ENCODE assay signal across 8 mouse cellular contexts in the genomic region with DNA sequence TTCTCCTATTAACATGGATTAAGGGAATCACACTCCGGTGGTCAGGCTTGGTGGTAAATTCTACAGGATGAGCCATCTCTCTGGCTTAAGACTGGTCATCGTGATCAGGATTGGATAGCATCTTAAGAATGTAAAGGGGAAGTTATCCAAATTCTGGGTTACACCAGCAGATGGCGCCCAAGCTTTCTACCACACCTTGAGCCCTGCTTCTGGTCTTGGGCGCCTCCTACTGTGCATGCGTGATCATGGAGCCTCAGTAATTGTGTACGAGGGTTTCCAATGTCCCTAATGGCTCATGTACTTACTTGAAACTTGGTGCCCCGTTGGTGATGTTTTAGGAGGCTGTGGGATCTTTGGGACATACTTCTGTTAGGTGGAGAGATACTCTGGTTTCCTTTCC. TPM values are rescaled to one million over a fixed set of nuclear protein-coding genes. Genes with fewer than 3 reads are reported as not detected.
DNase-seq lines count a peak whose midpoint lies in the region; ATAC-seq lines count a peak whose summit lies in the region.

No protein-coding gene starts in this region.

- peak; percentile 96 for ATAC-seq in granulocyte monocyte progenitor cell, adult 5-6 weeks (replicated peaks; ENCODE audit: poor library complexity, severe bottlenecking)
- ATAC-seq in limb, embryonic 13.5 days (ENCODE audit: low FRiP score, low read depth): peak; percentile 13; the same call in 1 of the 2 replicates
- ATAC-seq in stomach, embryonic 14.5 days (ENCODE audit: insufficient number of reproducible peaks, insufficient read depth, low FRiP score, low read depth): peak; percentile 46; the same call in 1 of the 2 replicates

- 11% methylated on average over 7 of the region's 7 CpGs for WGBS in limb, embryonic 13.5 days
- WGBS in stomach, embryonic 14.5 days: 8% methylated on average over 7 of the region's 7 CpGs

- no peaks in the 10 kb centered on the region for H3K4me1 ChIP-seq in limb, embryonic 13.5 days
- peaks cover 4% of the 10 kb centered on the region; the same call in 1 of the 2 replicates for H3K4me1 ChIP-seq in stomach, embryonic 14.5 days (ENCODE audit: control insufficient read depth, insufficient read depth, low read length)

- peak; percentile 53 for DNase-seq in 3134 (ENCODE audit: extremely low read depth, insufficient read length, low spot score)
- DNase-seq in adrenal gland, adult 2 months: peak; percentile 82
- DNase-seq in embryo, embryonic 11.5 days (ENCODE audit: low read depth, low spot score): peak; percentile 79
- DNase-seq in kidney, adult 8-10 months: peak; percentile 85 to 95
- DNase-seq in natural killer cell, adult 2 months (ENCODE audit: low spot score in 2 of 2): peak; percentile 81 to 89

- H3K27me3 ChIP-seq in limb, embryonic 13.5 days: 0 out of 2 replicates have a peak, but pooled peaks cover 3% of the 10 kb centered on the region
- H3K27me3 ChIP-seq in stomach, embryonic 14.5 days (ENCODE audit: control insufficient read depth, insufficient read depth, low read length): no peaks in the 10 kb centered on the region

- H3K36me3 ChIP-seq in limb, embryonic 13.5 days: peaks cover 25% of the 10 kb centered on the region
- H3K36me3 ChIP-seq in stomach, embryonic 14.5 days (ENCODE audit: control insufficient read depth, insufficient read depth, low read length): peaks cover 14% of the 10 kb centered on the region

- no peak overlapping the region for H3K4me2 ChIP-seq in limb, embryonic 13.5 days (replicated peaks)
- H3K4me2 ChIP-seq in stomach, embryonic 14.5 days (replicated peaks; ENCODE audit: low read depth, low read length): no peak overlapping the region

- H3K27ac ChIP-seq in limb, embryonic 13.5 days: no peak overlapping the region
- H3K27ac ChIP-seq in stomach, embryonic 14.5 days (ENCODE audit: low read length): no peak overlapping the region

- H3K4me3 ChIP-seq in limb, embryonic 13.5 days: no peak overlapping the region
- H3K4me3 ChIP-seq in stomach, embryonic 14.5 days (ENCODE audit: low read depth, low read length): no peak overlapping the region

- no peak overlapping the region for H3K9ac ChIP-seq in limb, embryonic 13.5 days
- no peak overlapping the region for H3K9ac ChIP-seq in stomach, embryonic 14.5 days (replicated peaks; ENCODE audit: low read depth, low read length)

- no peaks in the 10 kb centered on the region for H3K9me3 ChIP-seq in limb, embryonic 13.5 days
- H3K9me3 ChIP-seq in stomach, embryonic 14.5 days (ENCODE audit: control insufficient read depth, low read depth, low read length): no peaks in the 10 kb centered on the region

RNA-seq across cellular contexts. Expression of gene Aldh9a1, which starts 20.1 kb away (rescaled TPM):
- total RNA-seq in adrenal gland, adult 2 months (2021): 10 to 100 TPM; 77.1 to 84.8 TPM
- polyA plus RNA-seq in adrenal gland, adult 2 months (2012; rRNA removed): 62.4 and 62.8 TPM in 2 replicates
- total RNA-seq in granulocyte monocyte progenitor cell, adult 5-6 weeks (2014; fragmentation: Nextera tagmentation): 67.6 and 85.8 TPM in 2 replicates
- 49.5 and 56.7 TPM in 2 replicates for total RNA-seq in granulocyte monocyte progenitor cell, adult 5-6 weeks (2017)
- polyA plus RNA-seq in limb, embryonic 13.5 days (2015; fragmentation: Nextera tagmentation; extraction: Ambion mirVana): 56.6 and 57.5 TPM in 2 replicates
- 53.2 and 54.2 TPM in 2 replicates for polyA plus RNA-seq in stomach, embryonic 14.5 days (2014; fragmentation: Nextera tagmentation; extraction: Ambion mirVana)

RNA-seq across cellular contexts. Expression of gene Mgst3, which starts 23.7 kb away (rescaled TPM):
- 10 to 100 TPM; 79.0 to 84.2 TPM for total RNA-seq in adrenal gland, adult 2 months (2021)
- polyA plus RNA-seq in adrenal gland, adult 2 months (2012; rRNA removed): 298 and 342 TPM in 2 replicates
- total RNA-seq in granulocyte monocyte progenitor cell, adult 5-6 weeks (2014; fragmentation: Nextera tagmentation): 11.8 and 15.4 TPM in 2 replicates
- total RNA-seq in granulocyte monocyte progenitor cell, adult 5-6 weeks (2017): 7.6 and 9.1 TPM in 2 replicates
- polyA plus RNA-seq in limb, embryonic 13.5 days (2015; fragmentation: Nextera tagmentation; extraction: Ambion mirVana): 33.1 and 33.7 TPM in 2 replicates
- polyA plus RNA-seq in stomach, embryonic 14.5 days (2014; fragmentation: Nextera tagmentation; extraction: Ambion mirVana): 144 and 153 TPM in 2 replicates

Comparison
In these comparisons a context has a peak if more than half of its experiments do, and no peak if none do; other contexts are left out.
1. ATAC-seq: peak in every context shown above with its lines; median percentile 96 in granulocyte monocyte progenitor cell, adult 5-6 weeks; 46 in stomach, embryonic 14.5 days; 13 in limb, embryonic 13.5 days.